Mouse (Mus musculus): ENCODE results near the gene Xrra1. TPM values are rescaled to one million over a fixed set of nuclear protein-coding genes. Genes with fewer than 3 reads are reported as not detected.

Xrra1 gene
- polyA plus RNA-seq, 1 experiment from 2014 or later: 1.0 TPM

DNA sequence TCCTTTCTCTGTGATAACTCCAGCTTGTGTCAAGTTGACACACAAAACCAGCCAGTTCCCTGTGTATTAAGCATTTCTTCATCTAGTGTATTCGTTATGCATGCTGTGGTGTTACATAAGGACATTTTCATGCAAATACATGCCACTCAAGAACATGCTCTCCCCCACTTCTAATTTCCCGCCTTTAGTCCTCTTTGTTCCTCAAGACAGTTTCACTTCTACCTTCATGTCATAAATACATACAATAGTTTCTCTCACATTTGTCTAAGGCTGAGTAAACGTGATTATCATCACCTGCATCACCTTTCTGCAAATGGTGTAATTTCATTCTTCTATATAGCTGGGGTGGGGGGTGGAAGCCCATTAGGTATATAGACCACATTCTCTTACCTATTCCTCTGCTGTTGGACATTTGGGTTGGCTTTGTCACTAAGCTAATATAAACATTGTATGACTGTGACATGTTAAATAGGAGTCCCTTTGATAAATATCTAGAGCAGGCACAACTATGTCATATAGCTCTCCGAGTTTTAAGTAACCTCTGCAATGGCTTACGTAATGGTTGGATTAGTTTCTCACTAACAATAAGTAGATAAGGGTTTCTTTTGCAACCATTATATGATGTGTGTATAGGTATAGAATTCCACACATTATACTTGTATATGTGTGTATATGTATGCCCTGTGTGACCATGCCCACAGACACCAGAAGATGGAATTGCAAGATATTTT lies 25.6 kb upstream of the Xrra1 start:
- peaks cover 8% of the 10 kb centered on the region; the same call in 1 of the 2 replicates for H3K36me3 ChIP-seq (replicated peaks)
- no peak for ATAC-seq (replicated peaks)
- no peak overlapping the region for H3K4me2 ChIP-seq
- H3K4me1 ChIP-seq: peaks cover 5% of the 10 kb centered on the region; the same call in 1 of the 2 replicates
- no peaks in the 10 kb centered on the region for H3K27me3 ChIP-seq (replicated peaks)
- H3K4me3 ChIP-seq: no peak overlapping the region
- H3K9ac ChIP-seq: no peak overlapping the region
- no peak overlapping the region for H3K27ac ChIP-seq
- WGBS: 86% methylated on average over 5 of the region's 5 CpGs
- no peaks in the 10 kb centered on the region for H3K9me3 ChIP-seq

DNA sequence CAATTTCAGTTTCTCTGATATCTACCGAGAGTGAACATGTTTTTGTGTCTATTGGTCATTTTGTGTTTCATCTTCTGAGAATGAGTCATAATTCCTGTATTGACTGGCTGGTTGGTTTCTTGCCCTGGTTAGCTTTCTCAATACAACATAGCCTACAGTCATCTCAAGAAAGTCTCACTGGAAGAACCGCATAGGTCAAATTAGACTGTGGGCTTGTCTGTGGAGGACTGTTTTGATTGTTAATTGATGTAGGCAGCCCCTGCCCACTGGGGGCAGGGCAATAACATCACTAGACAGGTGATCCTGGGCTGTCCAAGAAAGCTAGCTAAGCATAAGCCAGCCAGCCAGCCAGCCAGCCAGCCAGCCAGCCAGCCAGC lies 25.1 kb upstream of the Xrra1 start:
- no peak overlapping the region for H3K27ac ChIP-seq
- 89% methylated on average over 2 of the region's 2 CpGs for WGBS
- no peak for ATAC-seq (replicated peaks)
- H3K4me3 ChIP-seq: no peak overlapping the region
- H3K4me2 ChIP-seq: no peak overlapping the region
- peaks cover 13% of the 10 kb centered on the region; the same call in 1 of the 2 replicates for H3K36me3 ChIP-seq (replicated peaks)
- H3K9ac ChIP-seq: no peak overlapping the region
- H3K27me3 ChIP-seq (replicated peaks): no peaks in the 10 kb centered on the region
- no peaks in the 10 kb centered on the region for H3K9me3 ChIP-seq
- no peaks in the 10 kb centered on the region for H3K4me1 ChIP-seq

DNA sequence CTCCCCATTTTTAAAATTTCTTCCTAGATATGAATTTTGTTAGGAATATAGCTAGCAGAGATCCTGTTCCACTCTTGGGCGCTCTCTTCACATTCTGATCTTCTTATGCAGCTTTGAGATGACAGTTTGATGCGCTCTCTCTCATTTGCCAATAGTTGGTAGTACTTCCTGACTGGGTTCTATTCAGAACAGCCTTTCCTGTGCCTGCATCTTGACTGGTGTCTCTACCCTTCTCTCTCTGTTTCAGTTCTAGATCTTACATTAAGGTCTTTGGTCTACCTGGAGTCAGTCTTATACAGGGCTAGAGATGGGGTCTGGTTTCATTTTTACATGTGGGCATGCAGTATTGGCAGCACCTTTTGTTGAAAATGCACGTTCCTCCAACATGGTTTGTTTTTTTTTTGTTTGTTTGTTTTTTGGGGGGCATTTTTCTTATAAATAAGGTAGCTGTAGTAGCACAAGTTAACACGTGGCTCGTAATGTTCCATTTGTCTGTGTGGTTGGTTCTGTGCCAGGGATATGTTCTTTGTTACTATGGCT lies 24.5 kb upstream of the Xrra1 start:
- Histone ChIP-seq H3K27me3 (replicated peaks) (no peaks in the 10 kb centered on the region), H3K4me2 (no peak overlapping the region), H3K36me3 (replicated peaks) (peaks cover 17% of the 10 kb centered on the region; the same call in 1 of the 2 replicates), H3K27ac (no peak overlapping the region), H3K9me3 (no peaks in the 10 kb centered on the region), H3K4me1 (no peaks in the 10 kb centered on the region), H3K9ac (no peak overlapping the region), H3K4me3 (no peak overlapping the region)
- no peak for ATAC-seq (replicated peaks)
- WGBS: 88% methylated on average over 5 of the region's 5 CpGs

DNA sequence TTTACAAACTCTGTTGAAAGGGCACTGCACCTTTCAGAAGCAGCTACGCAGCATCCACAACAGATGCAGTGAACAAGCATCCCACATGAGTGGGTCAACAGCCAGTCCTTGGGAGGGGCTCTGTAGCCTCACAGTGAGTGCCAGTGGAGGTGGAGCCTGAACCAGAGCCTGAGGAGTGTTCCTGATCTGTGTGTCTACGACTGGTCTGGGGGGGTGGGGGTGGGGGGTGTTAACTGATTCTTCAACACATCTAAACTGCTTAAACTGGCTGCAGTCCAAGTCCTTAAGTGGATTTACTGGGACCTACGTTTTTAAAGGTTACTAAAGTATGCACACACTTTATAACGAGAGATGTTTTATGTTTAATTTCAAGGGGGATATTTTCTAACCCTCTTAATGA lies 22.1 kb upstream of the Xrra1 start:
- Histone ChIP-seq H3K9me3 (no peaks in the 10 kb centered on the region), H3K4me2 (no peak overlapping the region), H3K4me1 (no peaks in the 10 kb centered on the region), H3K36me3 (replicated peaks) (peaks cover 36% of the 10 kb centered on the region; the same call in 1 of the 2 replicates), H3K4me3 (no peak overlapping the region), H3K27me3 (replicated peaks) (no peaks in the 10 kb centered on the region), H3K9ac (no peak overlapping the region), H3K27ac (no peak overlapping the region)
- ATAC-seq (replicated peaks): no peak
- WGBS: 62% methylated on average over 4 of the region's 4 CpGs

DNA sequence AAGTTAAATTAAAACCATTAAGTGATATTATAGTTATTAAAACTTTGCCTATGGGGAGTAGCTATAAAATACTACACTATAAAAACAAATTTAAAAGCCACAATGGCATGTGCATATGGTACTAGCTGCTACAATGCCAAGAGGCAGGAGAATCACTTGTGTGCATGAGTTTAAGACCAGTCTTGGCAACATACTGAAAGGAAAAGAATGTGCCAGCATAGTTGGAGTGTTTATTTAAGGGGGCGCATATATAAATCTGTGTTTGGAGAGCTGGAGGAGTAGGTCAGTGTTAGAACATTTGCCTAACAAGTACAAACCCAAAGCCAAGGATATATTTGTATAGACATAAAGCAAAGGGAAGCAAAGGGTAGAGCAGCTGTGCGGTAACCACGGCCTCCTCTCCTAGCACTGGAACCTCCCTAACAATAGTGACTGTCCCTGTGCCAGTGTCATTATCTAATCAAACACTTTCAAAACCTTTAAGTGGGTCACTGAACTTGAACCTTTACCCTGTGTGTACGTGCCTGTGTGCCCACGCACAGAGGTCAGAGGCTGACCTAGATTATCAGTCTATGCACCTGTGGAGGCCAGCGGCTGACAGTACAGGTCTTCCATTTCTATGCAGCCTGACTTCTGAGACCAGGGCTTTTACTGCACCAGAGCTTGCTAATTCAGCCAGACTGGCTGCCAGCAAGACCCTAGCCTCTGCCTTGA lies 21.4 kb upstream of the Xrra1 start:
- 89% methylated on average over 6 of the region's 6 CpGs for WGBS
- H3K9ac ChIP-seq: no peak overlapping the region
- ATAC-seq (replicated peaks): no peak
- H3K27ac ChIP-seq: no peak overlapping the region
- H3K9me3 ChIP-seq: no peaks in the 10 kb centered on the region
- H3K4me1 ChIP-seq: no peaks in the 10 kb centered on the region
- peaks cover 40% of the 10 kb centered on the region; the same call in 1 of the 2 replicates for H3K36me3 ChIP-seq (replicated peaks)
- H3K4me3 ChIP-seq: no peak overlapping the region
- no peaks in the 10 kb centered on the region for H3K27me3 ChIP-seq (replicated peaks)
- no peak overlapping the region for H3K4me2 ChIP-seq

DNA sequence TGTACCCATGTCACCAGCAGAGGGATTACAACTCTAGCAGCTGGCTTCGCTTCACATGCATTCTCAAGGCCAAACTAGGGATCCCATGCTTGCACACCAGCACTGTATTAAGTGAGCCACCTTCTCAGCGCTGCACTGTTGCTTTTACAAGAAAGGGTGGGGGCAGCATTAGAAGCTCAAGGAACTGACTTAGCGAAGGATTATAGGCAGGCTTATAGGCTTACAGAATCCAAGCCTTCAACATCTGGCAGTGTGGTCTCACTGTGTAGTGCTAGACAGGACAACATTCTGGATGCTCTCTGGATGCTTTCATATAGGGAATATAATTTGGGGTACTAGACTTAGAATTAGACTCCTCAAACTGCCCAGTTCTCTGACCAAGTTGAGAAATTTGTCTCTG lies 20.7 kb upstream of the Xrra1 start:
- 92% methylated on average over 3 of the region's 3 CpGs for WGBS
- H3K9me3 ChIP-seq: no peaks in the 10 kb centered on the region
- no peak for ATAC-seq (replicated peaks)
- peaks cover 45% of the 10 kb centered on the region; the same call in 1 of the 2 replicates for H3K36me3 ChIP-seq (replicated peaks)
- no peak overlapping the region for H3K4me2 ChIP-seq
- no peak overlapping the region for H3K4me3 ChIP-seq
- no peak overlapping the region for H3K27ac ChIP-seq
- H3K9ac ChIP-seq: no peak overlapping the region
- no peaks in the 10 kb centered on the region for H3K27me3 ChIP-seq (replicated peaks)
- H3K4me1 ChIP-seq: no peaks in the 10 kb centered on the region

DNA sequence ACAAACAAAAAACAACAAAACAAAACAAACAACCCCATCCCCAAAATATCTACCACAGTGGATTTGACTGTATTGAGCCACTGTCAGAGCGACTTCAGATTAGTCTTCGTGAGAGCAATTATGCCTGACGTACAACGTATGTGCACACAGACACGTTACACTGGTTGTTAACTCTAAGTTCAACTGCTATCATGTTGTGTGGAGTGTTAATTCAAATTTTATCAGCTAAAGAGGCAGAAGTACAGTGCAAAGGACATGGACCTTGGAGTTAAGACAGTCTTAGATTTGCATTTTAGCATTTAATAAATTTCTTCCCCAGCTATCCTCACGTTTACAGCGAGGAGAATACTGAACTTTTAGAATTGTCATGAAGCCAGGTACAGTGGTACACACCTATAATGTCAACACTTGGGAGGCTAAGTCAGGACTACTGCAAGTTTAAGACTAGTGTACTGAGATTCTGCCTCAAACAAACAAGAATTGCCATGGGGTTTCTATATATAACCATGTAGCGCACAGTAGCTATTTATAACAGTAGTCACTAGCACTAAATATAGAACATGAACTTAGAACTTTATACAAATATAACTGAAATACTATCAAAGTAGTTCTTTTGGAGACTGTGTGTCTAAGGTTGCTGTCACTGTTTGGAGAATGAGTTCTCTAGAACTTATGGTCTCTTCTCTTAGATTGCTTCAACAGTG lies 13.2 kb upstream of the Xrra1 start:
- Histone ChIP-seq H3K4me3 (no peak overlapping the region), H3K4me2 (no peak overlapping the region), H3K27ac (no peak overlapping the region), H3K4me1 (0 out of 2 replicates have a peak, but pooled peaks cover 2% of the 10 kb centered on the region), H3K9ac (no peak overlapping the region), H3K9me3 (no peaks in the 10 kb centered on the region), H3K36me3 (replicated peaks) (peaks cover 39% of the 10 kb centered on the region; the same call in 1 of the 2 replicates), H3K27me3 (replicated peaks) (no peaks in the 10 kb centered on the region)
- 97% methylated on average over 8 of the region's 8 CpGs for WGBS
- no peak for ATAC-seq (replicated peaks)

DNA sequence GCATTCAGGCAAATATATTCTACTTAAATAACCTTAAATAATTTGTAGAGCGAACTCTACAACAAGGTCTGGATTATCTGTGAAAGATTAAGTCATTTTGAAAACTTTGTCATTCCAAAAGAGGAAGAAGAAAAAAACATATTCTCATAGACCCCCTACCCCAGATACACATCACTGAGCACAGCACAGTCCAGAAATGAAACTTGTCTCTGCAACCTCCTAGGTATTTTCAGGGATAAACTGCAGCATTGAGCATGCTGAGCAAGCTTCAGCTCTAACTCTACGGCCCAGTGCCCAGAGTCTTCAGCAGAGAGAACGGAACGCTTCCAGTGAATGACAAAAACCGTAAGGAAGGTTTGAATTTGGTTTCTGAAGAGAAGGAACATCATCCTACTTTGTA lies 8.4 kb upstream of the Xrra1 start:
- peak overlapping the region; percentile 23; the same call in 1 of the 2 replicates for H3K27ac ChIP-seq

DNA sequence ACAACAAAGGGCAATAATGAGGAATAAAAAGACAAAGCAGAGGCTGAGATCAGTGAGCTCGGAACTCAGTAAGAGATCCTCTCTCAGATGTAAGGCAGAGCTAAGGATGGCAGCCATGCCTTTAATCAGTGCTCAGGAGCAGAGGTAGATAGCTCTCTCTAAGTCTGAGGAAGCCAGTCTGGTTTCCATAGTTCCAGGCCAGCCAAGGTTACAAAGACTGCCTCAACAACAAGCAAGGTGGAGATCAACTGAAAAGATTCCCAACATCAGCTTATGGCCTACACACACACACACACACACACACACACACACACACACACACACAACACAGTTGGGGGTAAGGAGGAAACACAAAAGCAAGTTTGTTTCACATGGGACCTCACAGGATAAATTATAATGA lies 7.8 kb upstream of the Xrra1 start:
- Histone ChIP-seq H3K4me3 (no peak overlapping the region), H3K36me3 (replicated peaks) (peaks cover 6% of the 10 kb centered on the region; the same call in 1 of the 2 replicates), H3K27ac (0 out of 2 replicates have a peak overlapping the region, but pooled peaks have one; percentile 23), H3K4me1 (peaks cover 14% of the 10 kb centered on the region), H3K9ac (no peak overlapping the region), H3K4me2 (no peak overlapping the region), H3K9me3 (no peaks in the 10 kb centered on the region), H3K27me3 (replicated peaks) (no peaks in the 10 kb centered on the region)
- 31% methylated on average over 1 of the region's 1 CpGs for WGBS
- no peak for ATAC-seq (replicated peaks)

More for the DNA sequence above, 8.4 kb upstream of the Xrra1 start:
- peaks cover 12% of the 10 kb centered on the region; the same call in 1 of the 2 replicates for H3K4me1 ChIP-seq
- peaks cover 9% of the 10 kb centered on the region; the same call in 1 of the 2 replicates for H3K36me3 ChIP-seq (replicated peaks)
- H3K9me3 ChIP-seq: no peaks in the 10 kb centered on the region
- no peak overlapping the region for H3K9ac ChIP-seq
- H3K4me3 ChIP-seq: no peak overlapping the region
- H3K4me2 ChIP-seq: no peak overlapping the region
- no peak for ATAC-seq (replicated peaks)
- H3K27me3 ChIP-seq (replicated peaks): no peaks in the 10 kb centered on the region
- WGBS: 64% methylated on average over 5 of the region's 5 CpGs

DNA sequence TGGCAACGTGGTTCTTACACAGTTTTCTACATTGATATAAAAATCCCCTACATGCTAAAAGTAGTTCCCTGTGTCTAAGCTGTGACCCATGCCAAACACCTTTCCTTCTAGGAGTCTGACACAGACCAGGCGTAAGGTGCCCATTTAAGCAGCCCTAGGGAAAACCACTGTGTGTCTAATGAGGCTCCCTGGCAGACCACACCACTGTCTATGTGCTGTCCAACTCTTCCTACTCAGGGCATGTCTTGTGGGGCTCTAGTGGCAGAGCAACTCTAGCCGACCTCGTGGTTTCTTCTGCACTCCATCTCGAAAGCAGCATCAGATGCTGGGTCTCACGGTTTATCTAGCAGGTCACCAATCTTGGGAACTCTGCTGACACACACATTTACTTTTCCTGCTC lies 7.3 kb upstream of the Xrra1 start:
- no peaks in the 10 kb centered on the region for H3K27me3 ChIP-seq (replicated peaks)
- H3K4me2 ChIP-seq: no peak overlapping the region
- peaks cover 6% of the 10 kb centered on the region; the same call in 1 of the 2 replicates for H3K36me3 ChIP-seq (replicated peaks)
- H3K27ac ChIP-seq: no peak overlapping the region
- 89% methylated on average over 6 of the region's 6 CpGs for WGBS
- peaks cover 18% of the 10 kb centered on the region for H3K4me1 ChIP-seq
- H3K4me3 ChIP-seq: no peak overlapping the region
- no peak overlapping the region for H3K9ac ChIP-seq
- no peak for ATAC-seq (replicated peaks)
- H3K9me3 ChIP-seq: no peaks in the 10 kb centered on the region

DNA sequence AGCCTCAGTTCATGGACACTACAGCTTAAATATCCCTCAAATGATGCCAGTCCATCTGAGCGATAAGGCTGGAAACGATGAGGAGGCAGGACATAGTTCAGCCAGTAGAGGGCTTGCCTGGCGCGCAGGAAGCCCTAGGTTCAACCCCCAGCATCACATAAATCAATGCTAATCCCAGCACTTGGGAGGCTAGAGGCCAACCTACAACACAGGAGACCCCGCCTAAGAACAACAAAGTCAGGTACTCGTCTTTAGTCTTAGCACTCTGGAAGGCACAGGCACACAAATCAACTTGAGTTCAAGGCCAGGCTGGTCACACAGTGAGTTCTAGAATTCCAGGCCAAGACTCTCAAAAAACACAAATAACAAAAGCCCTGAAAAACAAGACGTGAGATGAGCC lies 5.6 kb upstream of the Xrra1 start:
- Histone ChIP-seq H3K27ac (no peak overlapping the region), H3K4me2 (no peak overlapping the region), H3K36me3 (replicated peaks) (peaks cover 6% of the 10 kb centered on the region; the same call in 1 of the 2 replicates), H3K27me3 (replicated peaks) (no peaks in the 10 kb centered on the region), H3K9ac (no peak overlapping the region), H3K4me3 (no peak overlapping the region), H3K4me1 (peaks cover 30% of the 10 kb centered on the region), H3K9me3 (no peaks in the 10 kb centered on the region)
- WGBS: 92% methylated on average over 7 of the region's 7 CpGs
- ATAC-seq (replicated peaks): no peak

DNA sequence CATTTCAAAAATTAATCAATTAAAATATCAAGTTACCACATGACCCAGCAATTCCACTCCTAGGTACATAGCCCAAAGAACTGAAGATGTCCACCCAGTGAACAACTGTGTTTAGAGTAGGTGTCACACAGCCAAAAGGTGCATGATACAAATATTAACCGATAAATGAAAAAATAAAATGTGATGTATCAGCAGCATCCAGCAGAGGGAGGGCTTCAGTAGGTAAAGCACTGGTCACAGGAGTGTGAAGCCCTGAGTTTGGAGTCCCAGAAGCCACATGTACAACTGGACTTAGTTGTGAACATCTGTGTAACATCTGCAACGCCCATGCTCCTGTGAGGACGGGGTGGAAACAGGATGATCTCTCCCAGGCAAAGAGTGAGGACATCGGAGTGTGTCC lies 4.6 kb upstream of the Xrra1 start:
- Histone ChIP-seq H3K9me3 (no peaks in the 10 kb centered on the region), H3K36me3 (replicated peaks) (no peaks in the 10 kb centered on the region; the same call in 1 of the 2 replicates), H3K4me2 (no peak overlapping the region), H3K27me3 (replicated peaks) (no peaks in the 10 kb centered on the region), H3K9ac (no peak overlapping the region), H3K4me1 (peaks cover 30% of the 10 kb centered on the region), H3K27ac (no peak overlapping the region), H3K4me3 (no peak overlapping the region)
- ATAC-seq (replicated peaks): no peak
- 94% methylated on average over 4 of the region's 4 CpGs for WGBS
